In genomic region chr10:8715679-8716284, GRCm38 (mm10) we compare ENCODE assay signal across 8 mouse cellular contexts.
A peak's percentile ranks its signal among the peaks of the same experiment; 100 is the strongest.
DNase-seq lines count a peak whose midpoint lies in the region; ATAC-seq and TF ChIP-seq lines count a peak whose summit lies in the region.

No protein-coding gene starts in this region.

- H3K36me3 ChIP-seq in hindbrain, postnatal 0 days (ENCODE audit: insufficient read depth, low read length), result no peaks in the 10 kb centered on the region

- no peak overlapping the region for H3K4me3 ChIP-seq in hindbrain, postnatal 0 days (ENCODE audit: low read length)

- no peak overlapping the region for H3K9ac ChIP-seq in hindbrain, postnatal 0 days (replicated peaks; ENCODE audit: low read length)

- H3K27me3 ChIP-seq in hindbrain, postnatal 0 days (ENCODE audit: insufficient read depth, low read length), result no peaks in the 10 kb centered on the region

- 18% methylated on average over 12 of the region's 12 CpGs for WGBS in hindbrain, postnatal 0 days

- ATAC-seq in hindbrain, postnatal 0 days, result peak; percentile 82

- TF ChIP-seq CTCF in hindbrain, postnatal 0 days (IDR thresholded peaks at IDR 0.05; ENCODE audit: low read depth), result peak; percentile 95

- H3K4me1 ChIP-seq in hindbrain, postnatal 0 days (ENCODE audit: insufficient read depth, low read length), result no peaks in the 10 kb centered on the region

- H3K27ac ChIP-seq in hindbrain, postnatal 0 days, result no peak overlapping the region

- DNase-seq in T-cell, adult 2 months (ENCODE audit: low spot score), result peak; percentile 26
- peak; percentile 89 to 92 for DNase-seq in cerebellum, postnatal 14 days
- peak; percentile 25 to 38 for DNase-seq in gastrocnemius, adult 8-10 months (ENCODE audit: low spot score in 2 of 2)
- DNase-seq in hindbrain, postnatal 0 days (ENCODE audit: low spot score), result peak; percentile 86
- DNase-seq in layer of hippocampus, postnatal 36 days, result peak; percentile 63 to 64
- DNase-seq in lung, postnatal 4 days, result peak; percentile 67 to 78
- peak; percentile 51 for DNase-seq in retina, postnatal 7 days (ENCODE audit: low read depth, low spot score)
- peak; percentile 65 for DNase-seq in urinary bladder, adult 2 months (ENCODE audit: low spot score)

- peak overlapping the region; percentile 22; the same call in 1 of the 2 replicates for H3K4me2 ChIP-seq in hindbrain, postnatal 0 days (ENCODE audit: low read depth, low read length)

- no peaks in the 10 kb centered on the region for H3K9me3 ChIP-seq in hindbrain, postnatal 0 days (ENCODE audit: low read length)

Comparison
In these comparisons a context has a peak if more than half of its experiments do, and no peak if none do; other contexts are left out.
1. DNase-seq: peak in every context shown above with its lines; median percentile 90 in cerebellum, postnatal 14 days; 86 in hindbrain, postnatal 0 days; 72 in lung, postnatal 4 days; 65 in urinary bladder, adult 2 months; 64 in layer of hippocampus, postnatal 36 days; 51 in retina, postnatal 7 days; 32 in gastrocnemius, adult 8-10 months; 26 in T-cell, adult 2 months.